Mouse (Mus musculus): ENCODE data around the gene Spata4.
"Not testable (repeated sequence)": the region's sequence is repeated elsewhere in the genome, so short reads cannot be mapped to it uniquely, and the experiment has no call there.

Spata4 gene

GRCm38 (mm10) chr8:54600671-54601251, at the start of gene Spata4:
Gene Spata4, plus strand, starts transcription at chr8:54600781.
- DNase-seq (ENCODE audit: low spot score in 2 of 2): no peak

GRCm38 (mm10) chr8:54554921-54555320, 45.7 kb upstream of the Spata4 start:
- no peak for DNase-seq (ENCODE audit: low spot score in 2 of 2)

- no peak for DNase-seq (ENCODE audit: low spot score in 2 of 2)
Observed at GRCm38 (mm10) chr8:54562137-54562536, 38.4 kb upstream of the Spata4 start.

GRCm38 (mm10) chr8:54565181-54565580, 35.4 kb upstream of the Spata4 start:
- no peak for DNase-seq (ENCODE audit: low spot score in 2 of 2)

GRCm38 (mm10) chr8:54565603-54566260, 34.8 kb upstream of the Spata4 start:
- no peak for DNase-seq (ENCODE audit: low spot score in 2 of 2)

- DNase-seq (ENCODE audit: low spot score in 2 of 2): no peak
Observed at GRCm38 (mm10) chr8:54567168-54567567, 33.4 kb upstream of the Spata4 start.

DNA sequence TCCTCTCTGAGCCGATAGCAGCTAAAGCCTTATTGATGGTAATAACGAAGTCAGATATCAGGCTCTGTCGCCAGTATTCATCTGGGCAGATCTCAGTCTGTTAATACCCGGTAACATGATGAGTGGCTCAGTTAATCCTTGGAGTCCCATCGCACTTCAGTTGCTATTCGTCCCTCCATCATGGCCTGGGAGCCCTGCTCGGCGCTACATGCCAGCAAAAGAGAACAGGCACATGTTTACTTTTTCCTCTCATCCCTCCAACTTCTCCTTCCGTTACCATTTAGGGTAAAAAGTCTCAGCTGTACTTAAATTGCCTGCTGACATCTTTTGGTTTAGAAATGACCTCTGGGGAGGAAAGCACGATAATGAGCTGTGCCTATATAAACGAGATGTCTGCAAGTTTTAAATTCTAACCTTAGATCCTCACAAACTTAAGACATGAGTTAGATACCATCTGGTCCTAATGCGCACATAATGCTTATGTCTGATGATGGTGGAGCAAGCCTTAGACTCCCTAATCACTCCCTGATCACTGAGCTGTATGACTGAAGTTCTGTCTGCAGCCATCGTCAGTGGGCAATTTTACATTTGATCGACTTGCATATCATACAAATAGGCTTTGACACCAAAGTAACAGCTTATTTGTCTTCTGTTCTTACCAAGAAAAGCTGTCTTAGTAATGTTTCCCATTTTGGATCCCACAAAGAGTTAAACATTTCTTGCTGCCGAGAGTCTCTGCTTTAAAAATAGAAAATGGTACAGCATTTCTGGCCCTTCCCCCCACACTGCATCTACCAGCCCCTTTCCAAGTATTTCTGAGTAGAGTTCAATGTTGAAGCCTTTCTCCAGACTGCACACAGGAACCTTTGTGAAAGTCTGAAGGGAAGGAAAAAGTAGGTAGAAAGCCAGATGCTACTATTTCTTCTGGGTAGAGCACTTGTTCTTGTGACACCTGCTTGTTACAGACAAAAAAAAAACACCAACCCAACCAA, 29.7 kb upstream of the Spata4 start:
- no peak for DNase-seq (ENCODE audit: low spot score in 2 of 2)

DNA sequence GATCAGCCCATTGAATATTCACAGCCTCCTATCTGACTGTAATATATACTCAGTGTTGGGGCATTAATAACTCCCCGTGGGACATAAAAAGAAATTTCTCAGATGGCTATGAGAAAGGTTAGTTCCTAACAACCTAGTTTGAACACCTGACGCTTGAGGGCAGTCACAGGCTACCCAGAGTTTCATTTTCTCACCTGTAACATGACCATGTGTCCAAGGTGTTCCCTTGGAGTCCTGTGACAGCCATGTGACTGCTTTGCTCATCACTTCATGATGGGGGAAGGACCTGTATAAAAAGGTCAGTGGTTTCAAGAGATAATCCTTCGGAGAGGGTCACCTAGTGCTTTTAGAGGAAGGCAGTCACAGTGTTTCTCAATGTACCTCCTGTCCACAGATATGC, 19.1 kb upstream of the Spata4 start:
- no peak for DNase-seq (ENCODE audit: low spot score in 2 of 2)

DNA sequence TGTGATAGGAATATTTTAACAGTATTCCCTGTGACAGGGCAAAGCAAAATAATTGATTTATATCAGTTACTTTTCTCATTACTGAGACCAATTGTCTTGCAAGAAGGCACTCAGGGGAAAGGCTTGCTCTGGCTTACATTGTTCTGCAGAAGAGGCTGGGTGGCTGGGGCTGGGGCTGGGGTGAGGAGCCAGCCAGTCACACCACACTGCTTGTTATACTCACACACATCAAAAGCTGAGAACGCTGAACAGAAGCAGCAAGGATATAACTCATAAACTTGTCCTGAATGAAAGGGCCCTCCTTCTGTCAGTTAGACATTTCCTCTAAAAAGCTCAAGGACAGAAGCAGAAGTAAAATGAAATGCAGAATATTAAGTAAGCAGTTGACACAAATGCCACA, 17.7 kb upstream of the Spata4 start:
- DNase-seq (ENCODE audit: low spot score in 2 of 2): no peak

- no peak for DNase-seq (ENCODE audit: low spot score in 2 of 2)
Observed at GRCm38 (mm10) chr8:54594634-54595033, 5.9 kb upstream of the Spata4 start.

GRCm38 (mm10) chr8:54596051-54596450, 4.5 kb upstream of the Spata4 start:
- DNase-seq (ENCODE audit: low spot score in 2 of 2): no peak

GRCm38 (mm10) chr8:54596940-54597339, 3.6 kb upstream of the Spata4 start:
- DNase-seq (ENCODE audit: low spot score in 2 of 2): no peak

DNA sequence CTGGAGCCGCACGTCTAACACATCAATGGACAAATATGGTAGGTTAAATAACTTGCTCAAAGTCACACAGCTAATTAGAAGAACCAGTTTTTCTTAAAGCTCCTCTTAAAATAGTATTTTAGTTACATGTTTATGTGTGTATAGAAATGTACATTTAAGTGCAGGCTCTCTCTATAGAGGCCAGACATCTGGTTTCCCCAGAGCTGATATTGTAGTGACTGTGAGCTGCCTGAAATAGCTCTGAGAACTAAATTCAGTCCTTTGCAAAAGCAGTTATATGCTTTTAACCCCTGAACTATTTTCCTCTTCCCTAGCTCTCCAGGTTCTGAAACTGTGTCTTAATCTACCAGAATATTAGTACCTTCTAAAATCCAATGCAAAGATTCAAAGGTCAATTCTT, 3.2 kb upstream of the Spata4 start:
- DNase-seq (ENCODE audit: low spot score in 2 of 2): no peak

- no peak for DNase-seq (ENCODE audit: low spot score in 2 of 2)
Observed at GRCm38 (mm10) chr8:54603440-54603839, 2.9 kb downstream of the Spata4 start.

DNA sequence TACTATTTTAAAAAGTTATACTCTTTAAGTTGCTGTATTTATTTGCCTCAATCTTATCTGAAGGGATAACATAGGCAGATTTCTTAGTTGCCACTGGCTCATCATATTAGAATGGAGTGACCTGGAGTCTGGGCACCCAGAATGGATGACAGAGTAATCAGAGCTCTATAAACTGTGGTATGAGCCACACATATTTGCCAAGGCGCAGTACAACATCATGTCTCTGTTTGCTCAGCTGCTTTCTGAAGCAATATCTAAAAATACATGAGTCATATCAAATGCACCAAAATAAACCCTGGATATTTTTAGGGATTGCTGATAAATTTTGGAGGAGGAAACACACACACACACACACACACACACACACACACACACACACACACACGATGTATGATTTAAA, 8.8 kb downstream of the Spata4 start:
- DNase-seq (ENCODE audit: low spot score in 2 of 2): no peak

DNA sequence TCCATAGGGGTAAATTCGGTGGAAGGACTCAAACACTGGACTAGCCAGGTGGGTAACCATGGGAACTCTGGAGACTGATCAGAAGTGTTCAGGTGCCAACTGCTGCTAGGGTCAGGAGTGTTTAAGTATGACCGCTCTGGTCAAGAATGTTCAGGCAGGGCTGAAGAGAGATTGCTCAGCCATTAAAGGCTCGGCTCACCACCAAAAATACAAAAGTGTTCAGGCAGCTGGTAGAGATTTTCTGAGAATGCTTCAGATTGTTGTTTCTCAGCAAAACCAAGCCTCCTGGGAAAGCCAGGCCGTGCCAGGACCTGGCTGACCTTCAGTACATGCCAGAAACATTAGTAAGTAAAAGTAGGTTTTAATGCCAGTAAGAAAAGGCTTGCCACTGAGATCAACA, 9.7 kb downstream of the Spata4 start:
- no peak for DNase-seq (ENCODE audit: low spot score in 2 of 2)

GRCm38 (mm10) chr8:54616710-54617109, 16.1 kb downstream of the Spata4 start:
- DNase-seq (ENCODE audit: low spot score in 2 of 2): not testable (repeated sequence)

GRCm38 (mm10) chr8:54638634-54639033, 38.1 kb downstream of the Spata4 start:
- DNase-seq (ENCODE audit: low spot score in 2 of 2): no peak

All from spleen, postnatal 14 days (tissue).